In genomic region chr4:22477711-22478230, GRCm38 (mm10) we compare ENCODE assay signal across 7 mouse cellular contexts. TPM values are rescaled to one million over a fixed set of nuclear protein-coding genes. Genes with fewer than 3 reads are reported as not detected.
DNase-seq lines count a peak whose midpoint lies in the region; ATAC-seq lines count a peak whose summit lies in the region.

No protein-coding gene starts in this region.

- H3K9ac ChIP-seq in kidney, embryonic 16.5 days (replicated peaks; ENCODE audit: low read length): no peak overlapping the region
- peak overlapping the region; percentile 71 for H3K9ac ChIP-seq in forebrain, embryonic 14.5 days (ENCODE audit: low read length)
- H3K9ac ChIP-seq in midbrain, embryonic 12.5 days (replicated peaks): peak overlapping the region; percentile 80

- no peaks in the 10 kb centered on the region for H3K36me3 ChIP-seq in kidney, embryonic 16.5 days (ENCODE audit: insufficient read depth, low read length)
- H3K36me3 ChIP-seq in forebrain, embryonic 14.5 days (ENCODE audit: control insufficient read depth, insufficient read depth, low read length): no peaks in the 10 kb centered on the region
- no peaks in the 10 kb centered on the region for H3K36me3 ChIP-seq in midbrain, embryonic 12.5 days

- H3K27ac ChIP-seq in kidney, embryonic 16.5 days (ENCODE audit: low read length): no peak overlapping the region
- H3K27ac ChIP-seq in forebrain, embryonic 14.5 days (ENCODE audit: low read depth, low read length): peak overlapping the region; percentile 91
- peak overlapping the region; percentile 98 for H3K27ac ChIP-seq in midbrain, embryonic 12.5 days (replicated peaks)

- ATAC-seq in kidney, embryonic 16.5 days (ENCODE audit: low FRiP score, low TSS enrichment): peak; percentile 47
- peak; percentile 41 for ATAC-seq in forebrain, embryonic 14.5 days
- ATAC-seq in midbrain, embryonic 12.5 days (ENCODE audit: low FRiP score, low read depth): peak; percentile 35

- no peak for DNase-seq in kidney, postnatal 14 days
- peak; percentile 32 for DNase-seq in ZHBTc4 (ENCODE audit: low read depth, low spot score)
- peak; percentile 66 for DNase-seq in forebrain, embryonic 14.5 days (ENCODE audit: low spot score)
- no peak for DNase-seq in ovary, postnatal 10 days (ENCODE audit: low spot score)
- DNase-seq in T-cell, adult 2 months (ENCODE audit: low spot score): no peak

- H3K4me2 ChIP-seq in kidney, embryonic 16.5 days (replicated peaks; ENCODE audit: low read depth, low read length): peak overlapping the region; percentile 55
- peak overlapping the region; percentile 99 for H3K4me2 ChIP-seq in forebrain, embryonic 14.5 days (ENCODE audit: low read length)
- peak overlapping the region; percentile 77 for H3K4me2 ChIP-seq in midbrain, embryonic 12.5 days (replicated peaks)

- WGBS in kidney, embryonic 16.5 days: under 1% methylated on average over 18 of the region's 28 CpGs
- WGBS in forebrain, embryonic 14.5 days: 1% methylated on average over 24 of the region's 28 CpGs
- WGBS in midbrain, embryonic 12.5 days: under 1% methylated on average over 17 of the region's 28 CpGs

- H3K27me3 ChIP-seq in kidney, embryonic 16.5 days (ENCODE audit: insufficient read depth, low read length): peaks cover 81% of the 10 kb centered on the region
- H3K27me3 ChIP-seq in forebrain, embryonic 14.5 days (replicated peaks; ENCODE audit: control insufficient read depth, insufficient read depth, low read length): no peaks in the 10 kb centered on the region
- H3K27me3 ChIP-seq in midbrain, embryonic 12.5 days: no peaks in the 10 kb centered on the region

- H3K9me3 ChIP-seq in kidney, embryonic 16.5 days (ENCODE audit: low read length): no peaks in the 10 kb centered on the region
- no peaks in the 10 kb centered on the region for H3K9me3 ChIP-seq in forebrain, embryonic 14.5 days (replicated peaks; ENCODE audit: control insufficient read depth, low read length)
- no peaks in the 10 kb centered on the region for H3K9me3 ChIP-seq in midbrain, embryonic 12.5 days

- peaks cover 12% of the 10 kb centered on the region for H3K4me1 ChIP-seq in kidney, embryonic 16.5 days (ENCODE audit: insufficient read depth, low read length)
- H3K4me1 ChIP-seq in forebrain, embryonic 14.5 days (ENCODE audit: control insufficient read depth, insufficient read depth, low read length): peaks cover 24% of the 10 kb centered on the region
- peaks cover 30% of the 10 kb centered on the region for H3K4me1 ChIP-seq in midbrain, embryonic 12.5 days

- peak overlapping the region; percentile 36 for H3K4me3 ChIP-seq in kidney, embryonic 16.5 days (ENCODE audit: low read length)
- H3K4me3 ChIP-seq in forebrain, embryonic 14.5 days (ENCODE audit: low read depth, low read length): peak overlapping the region; percentile 89
- H3K4me3 ChIP-seq in midbrain, embryonic 12.5 days: peak overlapping the region; percentile 74

RNA-seq across cellular contexts. Expression of gene Pou3f2, which starts 10.4 kb away (rescaled TPM):
- 0.02 and 0.06 TPM in 2 replicates for polyA plus RNA-seq in kidney, embryonic 16.5 days (2015; fragmentation: Nextera tagmentation; extraction: Ambion mirVana)
- polyA plus RNA-seq in forebrain, embryonic 14.5 days (2014; fragmentation: Nextera tagmentation; extraction: Ambion mirVana): 22.3 and 36.2 TPM in 2 replicates
- 79.8 and 91.9 TPM in 2 replicates for polyA plus RNA-seq in midbrain, embryonic 12.5 days (2016; fragmentation: Nextera tagmentation; extraction: Ambion mirVana)

Comparison
In these comparisons a context has a peak if more than half of its experiments do, and no peak if none do; other contexts are left out.
1. H3K4me3 ChIP-seq: peak in every context shown above with its lines; median percentile 89 in forebrain, embryonic 14.5 days; 74 in midbrain, embryonic 12.5 days; 36 in kidney, embryonic 16.5 days.
2. DNase-seq: peak in ZHBTc4 (single experiment) and forebrain, embryonic 14.5 days (single experiment); none in kidney, postnatal 14 days (single experiment), ovary, postnatal 10 days (single experiment) and T-cell, adult 2 months (single experiment).
3. RNA of gene Pou3f2, which starts 10.4 kb away (polyA plus RNA-seq): 79.8 to 91.9 TPM in midbrain, embryonic 12.5 days and 22.3 to 36.2 TPM in forebrain, embryonic 14.5 days; 0.02 to 0.06 TPM in kidney, embryonic 16.5 days; every median in the first group is over 10 times any median in the second.
4. Peak in every context shown above with its lines, with median percentiles within 50 percentile points of each other: ATAC-seq and H3K4me2 ChIP-seq.